Mouse (Mus musculus): ENCODE measurements around the gene Tmem52b. TPM values are rescaled to one million over a fixed set of nuclear protein-coding genes. Genes with fewer than 3 reads are reported as not detected.
"Not testable (repeated sequence)": the region's sequence is repeated elsewhere in the genome, so short reads cannot be mapped to it uniquely, and the experiment has no call there.

The Tmem52b gene
- polyA plus RNA-seq, 1 experiment: not detected

DNA sequence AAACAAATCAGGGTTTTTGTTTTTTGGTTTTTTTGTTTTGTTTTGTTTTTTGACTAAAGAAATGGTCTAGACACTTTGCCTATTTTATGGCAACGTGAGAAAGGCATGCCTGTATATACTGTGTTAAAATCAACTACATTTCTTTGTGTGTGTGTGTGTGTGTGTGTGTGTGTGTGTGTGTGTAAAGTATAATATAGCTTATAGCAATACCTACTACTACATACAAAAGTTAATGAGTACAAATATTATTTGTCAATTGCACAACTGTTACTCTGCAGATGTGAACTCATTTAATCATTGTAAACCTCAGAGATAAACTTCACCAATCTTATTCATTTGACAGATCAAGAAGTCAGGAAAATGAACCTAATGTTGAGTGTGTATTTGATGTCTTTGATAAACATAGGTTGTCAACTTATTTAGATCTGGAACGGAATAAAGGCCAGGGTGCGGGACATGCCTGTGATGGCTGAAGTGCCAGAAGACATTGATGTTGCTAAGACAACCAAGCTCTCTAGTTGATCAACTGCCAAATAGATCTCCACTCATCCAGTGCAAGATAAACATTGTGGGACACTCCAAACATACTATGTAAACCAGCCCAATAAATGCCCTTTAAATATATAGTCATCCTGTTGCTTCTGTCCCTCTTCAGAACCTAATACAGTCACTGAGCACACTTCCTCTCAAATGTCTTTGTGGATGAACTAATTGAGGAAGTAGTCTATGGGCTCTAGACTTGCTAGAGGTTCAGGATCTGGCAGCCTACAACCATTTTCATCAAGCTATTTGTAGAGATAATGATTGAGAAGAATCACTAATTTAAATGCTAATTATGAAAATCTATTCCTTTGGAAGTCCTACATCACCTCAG lies 14.8 kb upstream of the Tmem52b start:
- Histone ChIP-seq H3K27ac (ENCODE audit: insufficient read depth, low read length) (no peak overlapping the region), H3K36me3 (ENCODE audit: control insufficient read depth, insufficient read depth, low read length) (no peaks in the 10 kb centered on the region), H3K4me3 (ENCODE audit: extremely low read depth, insufficient read depth, insufficient read length) (no peak overlapping the region), H3K27me3 (ENCODE audit: control insufficient read depth, insufficient read depth, low read length) (no peaks in the 10 kb centered on the region), H3K4me1 (ENCODE audit: control insufficient read depth, insufficient read depth, insufficient read length) (no peaks in the 10 kb centered on the region)
- no peak for DNase-seq (ENCODE audit: low read depth in 1 of 2, low spot score in 2 of 2)
- WGBS: 91% methylated on average over 3 of the region's 3 CpGs
- no peak for TF ChIP-seq CTCF (IDR thresholded peaks at IDR 0.05; ENCODE audit: extremely low read depth, insufficient read depth, insufficient read length, insufficient replicate concordance)
- TF ChIP-seq POLR2A (IDR thresholded peaks at IDR 0.05; ENCODE audit: low read depth, low read length): no peak

DNA sequence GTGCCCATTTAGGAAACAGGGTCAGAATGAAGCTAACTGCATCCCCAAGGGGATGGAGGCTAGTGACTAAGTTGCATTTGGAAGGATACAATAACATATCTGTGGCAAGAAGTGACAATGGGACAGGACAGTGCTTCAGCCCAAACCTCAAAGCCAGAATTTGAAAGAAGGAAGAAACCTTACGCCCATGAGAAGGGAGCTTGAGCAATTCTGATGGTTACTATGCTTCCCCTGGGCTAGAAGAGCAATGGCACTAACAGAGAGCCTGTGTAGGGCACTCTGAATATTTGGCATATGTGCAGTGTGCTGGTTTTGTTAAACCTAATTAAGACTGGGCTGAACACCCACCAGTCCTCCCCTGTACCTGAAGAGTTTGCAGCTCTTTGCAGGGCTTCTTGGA lies 12.8 kb upstream of the Tmem52b start:
- not testable (repeated sequence) for H3K27me3 ChIP-seq (ENCODE audit: control insufficient read depth, insufficient read depth, low read length); H3K27ac ChIP-seq (ENCODE audit: insufficient read depth, low read length); DNase-seq (ENCODE audit: low read depth in 1 of 2, low spot score in 2 of 2); H3K36me3 ChIP-seq (ENCODE audit: control insufficient read depth, insufficient read depth, low read length); H3K4me1 ChIP-seq (ENCODE audit: control insufficient read depth, insufficient read depth, insufficient read length); H3K4me3 ChIP-seq (ENCODE audit: extremely low read depth, insufficient read depth, insufficient read length)
- 85% methylated on average over 1 of the region's 1 CpGs for WGBS

DNA sequence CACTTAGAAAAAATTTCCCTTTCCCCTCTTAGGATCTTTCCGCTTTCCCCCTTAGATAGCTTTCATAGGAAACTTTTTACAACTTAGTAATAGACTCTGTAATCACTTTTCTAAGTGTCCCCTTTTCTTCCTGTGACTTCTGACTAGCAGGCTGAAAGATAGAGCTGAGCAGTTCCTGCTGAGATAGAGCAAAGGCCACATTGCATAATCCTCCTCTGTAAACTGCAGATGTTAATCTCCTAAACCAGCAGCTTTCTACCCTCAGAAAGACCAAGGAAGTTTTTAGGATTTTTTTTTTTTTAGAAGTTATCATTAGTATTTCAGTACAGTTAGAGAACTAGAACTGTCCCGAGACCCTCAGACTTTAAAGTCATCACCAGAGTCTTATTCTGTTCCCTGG lies 8.9 kb upstream of the Tmem52b start:
- no peak for TF ChIP-seq CTCF (IDR thresholded peaks at IDR 0.05; ENCODE audit: extremely low read depth, insufficient read depth, insufficient read length, insufficient replicate concordance)
- no peak for TF ChIP-seq POLR2A (IDR thresholded peaks at IDR 0.05; ENCODE audit: low read depth, low read length)
- WGBS: 86% methylated on average over 2 of the region's 2 CpGs
- no peak for DNase-seq (ENCODE audit: low read depth in 1 of 2, low spot score in 2 of 2)
- Histone ChIP-seq H3K36me3 (ENCODE audit: control insufficient read depth, insufficient read depth, low read length) (no peaks in the 10 kb centered on the region), H3K4me1 (ENCODE audit: control insufficient read depth, insufficient read depth, insufficient read length) (no peaks in the 10 kb centered on the region), H3K4me3 (ENCODE audit: extremely low read depth, insufficient read depth, insufficient read length) (no peak overlapping the region), H3K27me3 (ENCODE audit: control insufficient read depth, insufficient read depth, low read length) (no peaks in the 10 kb centered on the region), H3K27ac (ENCODE audit: insufficient read depth, low read length) (no peak overlapping the region)

DNA sequence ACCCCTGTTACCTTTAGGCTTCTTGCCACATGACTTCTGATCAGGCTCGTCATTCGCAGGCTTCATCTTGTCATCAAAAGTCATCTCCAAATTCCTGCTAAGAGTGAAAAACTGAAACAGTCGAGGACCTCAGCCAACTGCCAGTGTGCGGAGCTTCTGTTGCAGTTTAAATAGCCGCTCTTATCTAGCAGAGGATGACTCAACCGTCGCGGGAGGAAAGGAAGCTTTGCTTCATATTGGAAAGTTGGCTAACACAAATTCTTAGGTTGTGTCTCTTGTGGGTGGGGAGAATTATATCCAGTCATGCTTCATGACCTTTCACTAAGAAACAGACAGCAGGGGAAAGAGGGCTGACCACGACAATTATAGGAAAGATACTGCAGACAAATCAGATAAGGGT lies 5.3 kb upstream of the Tmem52b start, which contains the start of gene Olr1:
TSS of gene Olr1 (minus strand) at position 142 of the 400 bp plus-strand sequence.
- Histone ChIP-seq H3K27me3 (ENCODE audit: control insufficient read depth, insufficient read depth, low read length) (no peaks in the 10 kb centered on the region), H3K4me3 (ENCODE audit: extremely low read depth, insufficient read depth, insufficient read length) (no peak within 1 kb of the TSS), H3K36me3 (ENCODE audit: control insufficient read depth, insufficient read depth, low read length) (no peaks in the 10 kb centered on the region), H3K27ac (ENCODE audit: insufficient read depth, low read length) (no peak within 1 kb of the TSS), H3K4me1 (ENCODE audit: control insufficient read depth, insufficient read depth, insufficient read length) (no peaks in the 10 kb centered on the region)
- 85% methylated on average over 9 of the region's 9 CpGs for WGBS
- TF ChIP-seq CTCF (IDR thresholded peaks at IDR 0.05; ENCODE audit: extremely low read depth, insufficient read depth, insufficient read length, insufficient replicate concordance) (no peak), POLR2A (IDR thresholded peaks at IDR 0.05; ENCODE audit: low read depth, low read length) (no peak)
- DNase-seq (ENCODE audit: low read depth in 1 of 2, low spot score in 2 of 2): no peak

DNA sequence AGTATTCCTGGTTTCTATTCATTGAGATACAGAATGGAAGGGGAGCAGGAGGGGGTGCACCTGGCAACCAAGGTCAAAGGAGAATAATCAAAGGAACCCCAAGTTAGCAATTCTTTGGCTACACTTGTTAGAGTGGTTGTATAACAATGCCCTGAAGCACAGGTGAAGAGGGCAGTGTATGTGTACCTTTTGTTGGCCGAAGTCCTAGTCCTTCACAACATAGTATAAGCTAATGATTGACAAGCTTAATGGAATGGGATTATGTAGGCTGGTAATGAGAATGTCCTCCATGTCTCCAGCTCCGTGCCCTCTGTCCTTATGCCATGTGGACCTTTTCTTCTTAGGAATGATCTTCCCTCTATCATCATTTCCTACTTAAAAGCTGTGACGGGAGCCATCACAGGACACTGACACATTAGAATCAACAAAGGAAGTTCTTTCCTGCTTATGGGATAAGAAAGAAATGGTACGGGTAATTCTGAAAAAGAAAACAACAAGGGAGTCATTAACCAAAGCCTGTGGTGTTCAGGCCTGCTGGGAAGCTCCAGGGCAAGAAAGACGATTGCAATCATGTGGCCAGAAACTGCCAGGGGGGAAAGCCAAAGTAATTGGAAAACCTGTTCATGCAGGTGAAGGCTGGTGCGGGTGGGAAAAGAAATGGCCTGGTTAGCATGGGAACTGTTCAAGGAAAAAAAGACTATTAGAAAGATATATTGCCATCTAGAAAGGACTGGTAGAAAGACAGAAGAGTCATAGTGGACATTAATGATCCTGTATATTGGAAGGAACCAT lies 2.0 kb upstream of the Tmem52b start:
- TF ChIP-seq CTCF (IDR thresholded peaks at IDR 0.05; ENCODE audit: extremely low read depth, insufficient read depth, insufficient read length, insufficient replicate concordance): no peak
- no peak for TF ChIP-seq POLR2A (IDR thresholded peaks at IDR 0.05; ENCODE audit: low read depth, low read length)
- DNase-seq (ENCODE audit: low read depth in 1 of 2, low spot score in 2 of 2): no peak
- 90% methylated on average over 6 of the region's 6 CpGs for WGBS
- no peaks in the 10 kb centered on the region for H3K27me3 ChIP-seq (ENCODE audit: control insufficient read depth, insufficient read depth, low read length)
- H3K36me3 ChIP-seq (ENCODE audit: control insufficient read depth, insufficient read depth, low read length): no peaks in the 10 kb centered on the region
- no peaks in the 10 kb centered on the region for H3K4me1 ChIP-seq (ENCODE audit: control insufficient read depth, insufficient read depth, insufficient read length)
- no peak overlapping the region for H3K27ac ChIP-seq (ENCODE audit: insufficient read depth, low read length)
- H3K4me3 ChIP-seq (ENCODE audit: extremely low read depth, insufficient read depth, insufficient read length): no peak overlapping the region

DNA sequence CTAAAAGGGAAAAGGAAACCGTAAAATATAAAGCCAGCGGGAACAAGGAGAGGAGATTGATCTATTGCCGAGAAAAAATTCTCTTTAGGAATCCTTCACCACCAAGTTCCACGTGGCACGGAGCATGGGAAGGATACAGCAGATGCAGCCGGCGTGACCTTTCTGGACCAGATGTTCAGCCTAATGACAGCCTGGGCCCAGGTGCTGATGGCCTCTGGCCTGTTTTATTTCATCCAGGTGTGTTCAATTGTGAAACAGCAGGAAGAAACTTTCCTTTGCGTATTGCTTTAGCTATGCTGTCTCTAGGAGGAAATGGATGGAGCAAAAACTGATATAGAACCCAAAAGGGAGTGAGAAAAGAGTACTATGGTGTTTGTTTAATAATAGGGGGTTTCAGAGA lies 513 bp downstream of the Tmem52b start:
- H3K36me3 ChIP-seq (ENCODE audit: control insufficient read depth, insufficient read depth, low read length): no peaks in the 10 kb centered on the region
- 66% methylated on average over 8 of the region's 8 CpGs for WGBS

DNA sequence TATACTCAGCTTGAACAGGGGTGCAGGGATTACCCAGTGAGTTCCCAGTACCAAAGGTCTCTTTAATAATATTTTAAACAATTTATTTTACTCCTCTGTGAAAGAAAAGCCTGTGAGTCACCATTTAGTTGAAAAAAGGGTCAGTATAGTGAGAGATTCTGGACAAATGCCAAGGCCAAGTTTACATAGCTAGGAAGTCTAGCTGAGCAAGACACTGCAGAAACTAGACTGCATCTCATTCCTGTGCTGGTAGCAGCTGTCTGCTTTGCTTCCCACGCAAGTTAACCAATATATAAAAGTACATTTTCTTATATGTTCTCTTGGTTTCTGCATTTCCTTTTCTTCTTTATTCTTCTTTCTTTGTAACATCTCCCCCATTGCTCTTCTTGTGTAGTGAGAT lies 1.1 kb downstream of the Tmem52b start:
- 80% methylated on average over 1 of the region's 1 CpGs for WGBS
- H3K4me3 ChIP-seq (ENCODE audit: extremely low read depth, insufficient read depth, insufficient read length): no peak overlapping the region
- H3K27me3 ChIP-seq (ENCODE audit: control insufficient read depth, insufficient read depth, low read length): no peaks in the 10 kb centered on the region
- no peak for DNase-seq (ENCODE audit: low read depth in 1 of 2, low spot score in 2 of 2)
- H3K4me1 ChIP-seq (ENCODE audit: control insufficient read depth, insufficient read depth, insufficient read length): no peaks in the 10 kb centered on the region
- H3K36me3 ChIP-seq (ENCODE audit: control insufficient read depth, insufficient read depth, low read length): no peaks in the 10 kb centered on the region
- H3K27ac ChIP-seq (ENCODE audit: insufficient read depth, low read length): no peak overlapping the region
- TF ChIP-seq CTCF (IDR thresholded peaks at IDR 0.05; ENCODE audit: extremely low read depth, insufficient read depth, insufficient read length, insufficient replicate concordance) (no peak), POLR2A (IDR thresholded peaks at IDR 0.05; ENCODE audit: low read depth, low read length) (no peak)

More for the DNA sequence above, 513 bp downstream of the Tmem52b start:
- H3K27ac ChIP-seq (ENCODE audit: insufficient read depth, low read length): no peak overlapping the region
- TF ChIP-seq CTCF (IDR thresholded peaks at IDR 0.05; ENCODE audit: extremely low read depth, insufficient read depth, insufficient read length, insufficient replicate concordance): no peak
- no peak for TF ChIP-seq POLR2A (IDR thresholded peaks at IDR 0.05; ENCODE audit: low read depth, low read length)
- H3K27me3 ChIP-seq (ENCODE audit: control insufficient read depth, insufficient read depth, low read length): no peaks in the 10 kb centered on the region
- DNase-seq (ENCODE audit: low read depth in 1 of 2, low spot score in 2 of 2): no peak
- H3K4me3 ChIP-seq (ENCODE audit: extremely low read depth, insufficient read depth, insufficient read length): no peak overlapping the region
- no peaks in the 10 kb centered on the region for H3K4me1 ChIP-seq (ENCODE audit: control insufficient read depth, insufficient read depth, insufficient read length)

Data from spleen, adult 2 months (tissue).